Mouse (Mus musculus) CH12.LX (cell line): ENCODE measurements around the gene Zkscan4.

ENCODE experiments used
- CHD1 ChIP-seq: IDR thresholded peaks from 2 replicates; pipeline ENCODE4 v1.6.1; 2012; ENCODE audit warnings: low read depth, low read length, improper control_type of control experiment, inconsistent platforms
- CTCF ChIP-seq, 2 experiments: IDR thresholded peaks in 1 of 2; conservative IDR thresholded peaks in 1 of 2; 2 replicates each; pipeline ENCODE4 v1.5.1; 2011 to 2012; ENCODE audit warnings: low read depth in 2 of 2, low read length in 2 of 2, improper control_type of control experiment in 1 of 2, inconsistent platforms in 1 of 2, mild to moderate bottlenecking in 1 of 2, moderate library complexity in 1 of 2
- E2F4 ChIP-seq: IDR thresholded peaks from 2 replicates; pipeline ENCODE4 v1.6.1; 2011; ENCODE audit warnings: low read depth, low read length, improper control_type of control experiment; ENCODE audit not compliant: insufficient replicate concordance
- JUND ChIP-seq: conservative IDR thresholded peaks from 2 replicates; pipeline ENCODE4 v1.6.1; 2011; ENCODE audit warnings: low read depth, low read length, improper control_type of control experiment
- POLR2A ChIP-seq: IDR thresholded peaks from 2 replicates; pipeline ENCODE4 v1.6.1; 2011; ENCODE audit warnings: low read depth, mild to moderate bottlenecking, improper control_type of control experiment, low read length
- USF1 ChIP-seq: IDR thresholded peaks from 2 replicates; pipeline ENCODE4 v1.6.1; 2014; ENCODE audit warnings: low read depth, mild to moderate bottlenecking, inconsistent platforms, low read length, improper control_type of control experiment

DNA sequence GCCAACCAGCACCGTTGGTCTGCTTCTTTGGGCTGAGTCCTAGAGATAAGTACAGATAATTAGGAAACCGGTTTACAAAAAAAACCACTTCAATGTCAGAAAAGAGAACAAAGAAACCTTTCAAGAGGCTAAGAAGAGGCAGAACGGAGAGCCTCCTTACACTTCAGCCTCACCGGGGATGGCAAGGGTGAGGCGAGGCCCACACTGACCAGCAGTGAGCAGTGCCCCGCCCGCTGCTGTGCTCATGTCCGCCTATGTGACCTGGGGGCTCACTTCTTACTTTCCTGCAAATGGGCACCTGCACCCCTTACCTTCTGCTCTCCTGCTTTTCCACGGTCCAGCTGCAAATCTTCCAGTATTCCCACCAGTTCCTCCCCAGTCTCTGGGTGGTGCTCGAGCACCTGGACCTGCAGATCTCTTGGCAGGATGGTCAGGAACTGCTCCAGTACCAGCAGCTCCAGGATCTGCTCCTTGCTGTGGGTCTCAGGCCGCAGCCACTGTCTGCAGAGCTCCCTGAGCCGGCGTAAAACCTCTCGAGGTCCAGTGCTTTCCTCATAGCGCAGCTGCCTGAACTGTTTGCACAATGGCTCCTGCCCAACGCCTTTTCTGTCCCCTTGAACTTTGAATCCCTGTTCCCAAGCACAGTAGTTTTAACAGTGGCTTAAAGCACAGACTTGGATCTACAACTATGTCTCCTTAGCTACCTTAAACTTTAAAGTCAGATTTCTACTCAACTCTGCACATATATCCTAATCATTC is 30.7 kb upstream of the Zkscan4 start:
- TF ChIP-seq POLR2A (no peak), JUND (no peak), USF1 (no peak), E2F4 (no peak), CHD1 (no peak), CTCF (conservative IDR thresholded peaks at IDR 0.05 in 1 of 2, IDR thresholded peaks at IDR 0.05 in 1 of 2; ENCODE audit: low read depth in 2 of 2, low read length in 2 of 2) (no peak)
